Mouse (Mus musculus) c-Kit-positive CD71-positive TER-119-negative erythroid progenitor cells, embryonic 14.5 days (primary cell): ENCODE data around the gene Man2a2.

Experiments
- DNase-seq: peaks from one replicate; pipeline ENCODE4 v3.0.0-alpha.2; 2013; ENCODE audit warnings: low read depth

Gene Man2a2

DNA sequence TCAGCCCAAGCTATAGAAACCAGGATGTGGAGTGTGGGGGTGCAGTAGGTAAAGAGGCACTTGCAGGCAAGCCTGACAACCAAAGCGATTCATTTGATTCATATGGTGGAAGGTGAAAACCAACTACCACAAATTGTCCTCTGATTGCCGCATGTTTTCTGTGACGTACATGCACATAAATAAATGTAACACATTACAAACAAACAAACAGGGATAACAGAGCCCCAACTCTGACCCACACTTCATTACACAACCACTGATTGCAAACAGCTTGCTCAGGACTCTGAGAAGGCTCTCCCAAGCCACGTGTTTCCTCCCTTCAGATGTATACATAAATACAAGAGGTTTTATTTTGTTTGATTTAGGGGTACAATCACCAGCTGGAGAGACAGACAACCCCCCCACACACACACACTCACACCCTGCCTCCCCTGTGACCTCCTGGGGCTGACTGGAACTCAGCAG lies 1.2 kb downstream of the Man2a2 start:
- DNase-seq, result no peak

GRCm38 (mm10) chr7:80369461-80369860 lies 1.7 kb downstream of the Man2a2 start:
- DNase-seq, result no peak

DNA sequence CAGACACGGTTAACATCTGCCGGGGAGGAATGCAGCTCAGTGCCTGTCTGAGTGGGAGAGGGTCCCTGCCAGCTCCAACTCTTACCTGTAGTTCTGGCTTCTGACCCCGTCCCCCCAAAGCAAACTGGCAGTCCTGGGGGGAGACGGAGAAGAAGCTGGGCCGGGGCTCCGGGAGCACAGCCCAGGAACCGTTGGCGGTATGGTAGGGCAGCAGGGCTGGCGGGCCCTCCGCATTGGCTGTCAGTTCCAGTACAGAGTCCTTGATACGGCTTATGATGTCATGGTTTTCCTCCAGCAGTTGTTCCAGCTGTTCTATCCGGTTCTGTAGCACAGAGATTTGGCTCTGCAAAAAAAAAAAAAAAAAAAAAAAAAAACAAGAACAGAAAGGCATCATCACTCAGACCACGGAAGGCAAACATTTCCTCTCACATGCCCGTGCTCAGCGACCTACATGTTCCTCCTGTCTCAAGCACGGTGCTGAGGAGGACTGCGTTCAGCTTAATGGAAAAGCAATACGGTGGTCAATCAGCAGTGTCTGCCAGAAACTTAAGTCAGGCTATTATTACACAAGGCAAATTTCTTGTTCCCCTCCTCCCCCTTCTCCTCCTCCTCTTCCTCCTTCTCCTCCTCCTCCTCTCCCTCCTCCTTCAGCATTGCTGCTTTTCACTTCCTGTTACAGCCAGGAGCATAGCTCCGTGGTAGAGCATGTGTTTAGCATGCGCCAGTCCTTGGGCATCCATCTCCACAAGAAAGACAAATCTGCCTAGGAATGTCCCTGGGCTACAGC lies 2.3 kb downstream of the Man2a2 start:
- DNase-seq, result no peak

- DNase-seq, result no peak
These were observed 3.2 kb downstream of the Man2a2 start for GRCm38 (mm10) chr7:80368009-80368408.

- no peak for DNase-seq
These were observed 3.9 kb downstream of the Man2a2 start for GRCm38 (mm10) chr7:80367232-80367631.

GRCm38 (mm10) chr7:80365759-80366158 lies 5.4 kb downstream of the Man2a2 start:
- no peak for DNase-seq

- no peak for DNase-seq
These were observed 10.7 kb downstream of the Man2a2 start for GRCm38 (mm10) chr7:80360435-80360834.

DNA sequence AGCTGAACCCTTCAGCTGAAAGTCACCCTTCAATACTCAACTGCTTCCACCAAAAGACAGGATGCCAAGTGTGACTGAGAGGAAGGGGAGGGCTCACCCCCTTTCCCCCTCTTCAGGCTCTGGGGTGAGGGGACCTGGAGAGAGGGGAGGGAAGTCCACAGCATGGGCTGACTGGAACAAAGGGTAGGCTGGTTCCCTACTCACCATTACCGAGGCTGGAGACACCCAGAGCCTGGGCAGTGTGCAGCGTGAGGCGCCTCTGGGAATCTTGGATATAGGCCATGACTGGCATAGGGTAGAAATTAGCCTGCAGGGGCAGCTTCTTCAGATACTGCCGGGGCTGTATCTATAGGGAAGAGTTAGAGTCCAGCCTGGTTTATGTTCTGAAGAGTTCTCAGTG lies 13.1 kb downstream of the Man2a2 start:
- DNase-seq, result no peak

DNA sequence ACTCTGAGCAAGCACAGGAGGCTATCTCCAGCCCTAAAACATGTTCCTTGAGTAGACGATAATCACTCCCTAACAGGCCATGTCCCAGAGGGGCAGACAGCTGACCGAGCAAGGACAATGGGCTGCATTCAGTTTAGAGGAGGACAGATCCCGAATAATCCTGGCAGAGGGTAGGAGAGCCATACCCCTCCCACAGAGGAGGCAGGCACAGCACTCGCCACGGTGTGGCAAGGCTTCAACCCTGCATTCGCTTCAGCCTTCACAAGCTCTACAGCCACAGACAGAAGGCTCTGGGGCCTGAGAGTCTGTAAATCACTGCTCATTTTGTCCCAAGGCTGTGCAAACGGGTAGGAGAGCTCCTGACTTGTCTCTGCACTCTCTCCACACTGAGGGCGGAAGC lies 14.0 kb downstream of the Man2a2 start:
- DNase-seq, result no peak

DNA sequence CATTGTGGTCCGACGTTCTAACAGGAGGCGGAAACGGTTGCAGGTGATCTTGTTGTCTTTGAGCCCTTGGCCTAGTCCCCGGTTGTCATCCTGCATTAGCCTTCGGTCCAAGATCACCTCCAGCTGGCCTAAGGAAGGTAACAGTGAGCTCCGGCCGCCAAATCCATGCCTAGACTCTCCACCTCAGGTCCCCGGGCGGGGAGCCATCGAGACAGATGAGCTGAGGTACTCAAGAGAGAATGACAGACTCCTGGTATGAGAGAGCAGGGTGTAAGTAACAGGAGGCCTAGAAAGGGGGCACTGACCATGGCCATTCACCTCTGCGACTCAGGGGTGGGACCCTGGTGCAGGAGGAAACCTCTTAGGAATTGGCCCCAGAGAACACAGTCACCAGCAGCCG lies 14.8 kb downstream of the Man2a2 start:
- no peak for DNase-seq

DNA sequence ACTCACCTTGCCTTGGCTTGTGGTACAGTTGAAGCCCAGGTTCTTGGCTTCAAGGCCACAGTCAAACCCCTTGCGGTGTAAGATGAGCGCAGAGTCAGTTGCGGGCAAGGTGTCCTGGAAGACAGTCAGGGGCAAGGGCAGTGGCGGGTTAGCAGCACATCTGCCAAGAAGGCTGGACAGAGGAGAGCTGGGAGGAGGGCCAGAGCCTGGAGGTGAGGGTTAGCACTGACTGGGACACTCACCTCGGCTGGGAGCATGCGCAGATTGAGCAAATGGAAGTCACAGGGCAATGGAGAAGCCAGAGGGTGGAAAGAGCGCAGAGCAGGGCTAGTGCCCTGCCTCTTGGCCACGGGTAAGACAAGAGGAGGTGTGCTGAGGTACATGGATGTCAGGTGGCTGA lies 18.3 kb downstream of the Man2a2 start:
- no peak for DNase-seq

GRCm38 (mm10) chr7:80350808-80351207 lies 20.4 kb downstream of the Man2a2 start:
- DNase-seq, result no peak

DNA sequence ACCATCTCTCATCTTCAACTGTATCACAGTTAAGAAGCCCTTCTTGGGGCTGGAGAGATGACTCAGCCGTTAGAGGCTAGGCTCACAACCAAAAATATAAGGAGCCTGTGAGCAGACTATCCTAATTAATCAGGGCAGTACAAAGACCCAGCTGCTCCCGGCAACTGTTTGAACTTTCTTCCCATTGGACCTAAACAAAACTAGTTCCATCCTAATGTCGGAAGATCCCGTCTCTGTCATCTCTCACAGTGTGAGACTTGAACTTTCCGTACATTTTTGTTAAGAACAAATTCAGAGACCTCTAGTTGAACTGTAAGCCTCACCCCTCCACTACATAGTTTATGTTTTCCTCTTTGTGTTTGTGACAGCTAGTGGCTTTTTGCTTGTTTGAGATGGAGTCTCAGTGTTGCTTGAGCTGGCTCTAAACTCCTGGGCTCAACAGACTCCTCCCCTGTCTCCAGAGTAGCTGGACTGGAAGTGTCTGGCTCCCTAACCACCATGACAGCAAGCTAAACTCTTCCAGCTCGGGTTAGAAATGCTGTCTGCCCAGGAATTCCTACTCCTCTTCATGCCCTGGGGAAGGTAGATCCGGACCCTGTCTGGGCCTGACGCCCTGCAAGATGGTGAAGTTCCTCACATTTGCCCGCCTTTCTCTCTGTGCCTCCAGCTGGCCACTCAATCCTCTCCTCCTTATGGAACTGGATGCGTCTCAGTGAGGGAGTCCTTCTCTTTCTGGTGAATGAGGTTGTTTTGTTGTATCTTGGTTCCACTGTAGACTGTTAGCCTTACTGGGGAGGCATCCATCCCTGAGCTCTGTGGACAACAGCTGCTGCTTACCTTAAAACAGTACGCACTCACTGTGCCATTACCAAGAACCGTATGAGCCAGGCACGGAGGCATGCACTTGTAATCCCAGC lies 23.2 kb downstream of the Man2a2 start:
- no peak for DNase-seq

- no peak for DNase-seq
These were observed 24.3 kb downstream of the Man2a2 start for GRCm38 (mm10) chr7:80346830-80347229.

DNA sequence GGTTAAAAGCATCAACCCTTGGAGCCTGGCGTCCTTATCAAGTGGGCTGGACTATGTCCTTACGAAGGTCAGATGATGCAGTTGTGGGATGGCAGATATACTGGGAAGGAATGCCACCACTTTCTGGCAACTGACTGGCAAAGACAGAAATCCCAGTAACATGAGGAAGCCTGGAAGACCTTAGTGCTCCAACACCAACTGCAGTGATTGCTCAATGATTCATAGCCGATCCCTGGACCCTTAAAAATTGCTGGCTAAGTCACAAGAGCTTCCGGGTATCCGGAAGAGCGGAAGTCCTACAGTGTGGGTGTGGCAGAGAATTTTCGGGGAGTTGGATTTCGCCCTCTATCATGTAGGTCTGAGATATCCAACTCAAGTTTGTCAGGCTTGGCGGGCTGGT lies 25.0 kb downstream of the Man2a2 start:
- no peak for DNase-seq

GRCm38 (mm10) chr7:80343270-80344018 lies 27.7 kb downstream of the Man2a2 start:
- no peak for DNase-seq

- DNase-seq, result peak; percentile 95
These were observed 28.3 kb downstream of the Man2a2 start, which contains the start of gene Hddc3 for GRCm38 (mm10) chr7:80342858-80343257. Gene Hddc3 (plus strand): TSS chr7:80343104.

DNA sequence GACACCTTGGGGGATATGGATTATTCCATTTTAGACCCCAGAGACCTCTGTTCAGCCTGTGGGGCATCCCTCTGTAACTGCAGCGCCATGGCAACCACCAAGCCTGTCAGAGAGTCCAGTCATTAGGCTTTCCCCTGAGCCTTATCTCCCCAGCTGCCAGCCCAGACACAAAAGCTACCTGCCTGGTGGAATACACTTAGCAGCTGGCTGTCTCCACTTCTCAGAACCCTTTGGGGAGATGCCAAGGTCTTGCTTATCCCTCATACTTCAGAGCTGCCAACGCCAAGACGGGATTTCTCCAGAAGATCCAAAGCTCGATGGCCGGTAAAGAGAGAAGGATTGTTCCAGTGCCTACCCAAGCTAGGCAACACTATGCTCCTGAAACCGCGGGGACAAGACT lies 29.4 kb downstream of the Man2a2 start:
- no peak for DNase-seq

GRCm38 (mm10) chr7:80340793-80341192 lies 30.4 kb downstream of the Man2a2 start, which contains the start of gene Unc45a:
Gene Unc45a (minus strand): TSS chr7:80341005.
- peak; percentile 69 for DNase-seq

- peak; percentile 99 for DNase-seq
These were observed 31.2 kb downstream of the Man2a2 start for GRCm38 (mm10) chr7:80339793-80340628.

DNA sequence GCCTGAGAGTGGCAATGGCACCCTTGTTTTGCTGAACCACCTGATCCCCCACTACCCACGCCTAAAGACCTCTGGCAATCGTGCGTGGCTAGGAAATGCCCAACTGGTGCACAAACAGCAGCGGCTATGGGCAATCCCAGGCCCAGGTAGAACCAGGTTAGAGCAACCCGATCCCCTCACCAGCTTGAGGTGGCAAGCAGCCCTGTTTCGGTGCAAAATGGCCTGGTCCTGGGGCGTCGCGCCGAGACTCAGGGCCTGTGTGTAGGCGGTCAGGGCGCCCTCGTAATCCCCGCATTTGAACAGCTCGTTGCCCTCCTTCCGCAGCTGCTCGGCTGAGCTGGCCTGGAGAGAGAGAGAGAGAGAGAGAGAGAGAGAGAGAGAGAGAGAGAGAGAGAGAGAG lies 31.8 kb downstream of the Man2a2 start:
- no peak for DNase-seq
